Mouse (Mus musculus) kidney, embryonic 16.5 days (tissue): ENCODE data around the gene Sec61a2. TPM values are rescaled to one million over a fixed set of nuclear protein-coding genes. Genes with fewer than 3 reads are reported as not detected.

Experiments used
- ATAC-seq: fragments of 200-750 bp; cut with Nextera tagmentation; 2 replicates; pipeline ENCODE4 v1.8.0; 2017; ENCODE audit warnings: moderate TSS enrichment; ENCODE audit not compliant: low FRiP score, low TSS enrichment
- H3K27ac ChIP-seq: fragments of 300-500 bp; sonication (generic); 2 replicates; pipeline ENCODE4 v1.5.1; 2014; ENCODE audit warnings: low read length
- H3K27me3 ChIP-seq: fragments of 300-500 bp; sonication (generic); 2 replicates; pipeline ENCODE4 v1.6.1; 2014; ENCODE audit warnings: low read length, control low read depth, mixed read lengths; ENCODE audit not compliant: insufficient read depth
- H3K36me3 ChIP-seq: fragments of 300-500 bp; sonication (generic); 2 replicates; pipeline ENCODE4 v1.6.1; 2014; ENCODE audit warnings: low read length, control low read depth, mixed read lengths; ENCODE audit not compliant: insufficient read depth
- H3K4me1 ChIP-seq: fragments of 300-500 bp; sonication (generic); 2 replicates; pipeline ENCODE4 v1.6.1; 2014; ENCODE audit warnings: low read length, control low read depth, mixed read lengths; ENCODE audit not compliant: insufficient read depth
- H3K4me2 ChIP-seq: fragments of 300-500 bp; sonication (generic); replicated peaks from 2 replicates; pipeline ENCODE4 v1.6.1; 2014; ENCODE audit warnings: low read depth, low read length
- H3K4me3 ChIP-seq: fragments of 300-500 bp; sonication (generic); 2 replicates; pipeline ENCODE4 v1.5.1; 2014; ENCODE audit warnings: mild to moderate bottlenecking, low read length
- H3K9ac ChIP-seq: fragments of 300-500 bp; sonication (generic); replicated peaks from 2 replicates; pipeline ENCODE4 v1.6.1; 2014; ENCODE audit warnings: low read length
- H3K9me3 ChIP-seq: fragments of 300-500 bp; sonication (generic); 2 replicates; pipeline ENCODE4 v1.6.1; 2016; ENCODE audit warnings: low read length, control low read depth
- WGBS: fragments of 180-500 bp; shearing (Covaris S2); extraction: QIAGEN DNeasy Blood & Tissue Kit; methylation state at CpG from one replicate; pipeline ENCODE4 v1.1.7; 2014; 5-methylcytosine and 5-hydroxymethylcytosine counted together
- polyA plus RNA-seq: library from polyadenylated mRNA; unstranded; fragments of >200 nt; fragmentation: Nextera tagmentation; extraction: Ambion mirVana; gene quantifications from 2 replicates; pipeline ENCODE4 v1.2.1, GENCODE M21; 2015

The Sec61a2 gene
- polyA plus RNA-seq, 1 experiment from 2014 or later = 77.6 TPM

DNA sequence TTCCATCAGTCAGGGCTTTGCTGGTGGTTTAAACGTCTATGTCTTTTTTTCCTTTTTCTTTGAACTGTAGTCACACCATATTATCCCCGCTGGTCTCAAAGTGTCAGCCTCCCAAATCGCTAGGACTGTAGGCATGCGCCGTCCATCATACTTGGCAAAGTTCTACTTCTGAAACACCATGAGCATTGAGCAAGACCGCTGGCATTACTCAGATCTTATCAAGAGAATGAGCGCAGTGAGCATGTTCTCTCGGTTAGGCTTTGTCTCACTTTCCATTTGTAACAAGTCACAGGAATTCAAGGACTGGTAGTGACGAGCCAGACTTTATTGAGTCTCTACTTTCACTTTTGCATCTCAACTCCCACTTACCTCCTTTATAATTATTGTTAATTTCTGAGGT, 44.1 kb downstream of the Sec61a2 start:
- no peak overlapping the region for H3K4me3 ChIP-seq
- no peak overlapping the region for H3K27ac ChIP-seq
- peaks cover 9% of the 10 kb centered on the region; the same call in 1 of the 2 replicates for H3K4me1 ChIP-seq
- H3K27me3 ChIP-seq = no peaks in the 10 kb centered on the region
- WGBS = 90% methylated on average over 9 of the region's 9 CpGs
- no peaks in the 10 kb centered on the region for H3K9me3 ChIP-seq
- no peak overlapping the region for H3K9ac ChIP-seq
- H3K4me2 ChIP-seq = no peak overlapping the region
- ATAC-seq = no peak
- H3K36me3 ChIP-seq = peaks cover 9% of the 10 kb centered on the region; the same call in 1 of the 2 replicates

DNA sequence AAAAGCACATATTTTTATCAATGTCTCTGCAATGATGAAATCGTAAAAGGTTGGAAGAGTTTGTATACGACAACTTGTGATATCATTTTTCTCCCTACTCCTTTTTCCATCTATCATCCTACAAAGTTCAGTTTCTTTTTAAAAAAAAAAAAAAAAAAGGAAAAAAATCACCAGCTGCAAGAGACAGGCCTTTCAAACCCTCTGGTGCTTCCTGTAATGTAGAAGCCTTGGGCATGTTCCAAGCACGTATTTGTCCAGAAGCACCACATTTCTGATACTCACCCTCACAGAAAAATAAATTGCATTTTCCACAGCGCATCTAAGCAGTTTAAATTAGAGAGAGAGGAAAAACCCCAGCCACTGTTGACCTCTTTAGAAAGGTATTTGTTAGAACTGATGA, 49.4 kb downstream of the Sec61a2 start:
- Histone ChIP-seq H3K9ac (peak overlapping the region; percentile 91), H3K4me3 (peak overlapping the region; percentile 94), H3K4me2 (peak overlapping the region; percentile 59), H3K4me1 (peaks cover 16% of the 10 kb centered on the region; the same call in 1 of the 2 replicates), H3K36me3 (peaks cover 14% of the 10 kb centered on the region), H3K27me3 (no peaks in the 10 kb centered on the region), H3K9me3 (no peaks in the 10 kb centered on the region), H3K27ac (no peak overlapping the region)
- no peak for ATAC-seq
- 17% methylated on average over 4 of the region's 4 CpGs for WGBS

DNA sequence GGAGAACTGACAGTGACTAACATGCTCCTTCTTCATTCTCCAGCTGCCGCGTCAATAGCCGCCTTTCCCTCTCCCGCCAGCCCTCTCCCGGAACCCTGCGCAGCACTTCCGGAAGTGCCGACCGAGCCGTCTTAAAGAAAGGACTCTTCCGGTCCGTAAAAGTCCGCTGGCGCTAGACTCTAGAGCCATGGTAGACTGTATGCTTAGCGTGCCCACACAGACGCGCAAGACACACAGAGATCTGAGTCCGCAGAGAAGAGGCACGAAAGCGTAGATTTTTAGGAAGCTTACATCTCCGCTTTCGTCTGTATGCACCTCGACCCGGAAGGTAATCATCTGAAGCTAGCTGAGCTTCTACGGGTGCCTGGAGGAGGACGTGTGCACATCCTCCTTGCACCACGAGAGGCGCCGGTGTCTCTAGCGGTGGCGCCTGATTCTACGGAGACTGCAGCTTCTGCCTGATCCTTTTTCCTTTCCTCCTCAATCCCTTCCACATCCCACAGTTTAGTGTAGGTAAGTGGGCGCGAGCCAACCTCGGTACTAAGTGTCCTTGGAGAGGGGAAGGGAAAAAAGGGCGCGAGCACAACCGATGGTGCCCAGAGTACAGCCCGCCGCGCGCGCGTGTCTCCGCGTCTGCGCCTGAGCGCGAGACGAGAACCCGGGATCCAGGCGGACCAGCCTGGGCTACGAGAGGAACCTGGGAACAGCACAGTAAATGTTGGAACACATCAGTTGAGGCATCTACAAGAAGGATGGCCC, 50.2 kb downstream of the Sec61a2 start, which contains the start of the genes Nudt5 and Cdc123:
Gene Nudt5 (plus strand): TSS at position 147 of the 759 bp plus-strand sequence.
Gene Cdc123 (minus strand): TSS at position 292 of the 759 bp plus-strand sequence.
- Histone ChIP-seq H3K9me3 (no peaks in the 10 kb centered on the region), H3K9ac (peak within 1 kb of the TSS; percentile 91), H3K4me2 (peak within 1 kb of the TSS; percentile 59), H3K36me3 (peaks cover 22% of the 10 kb centered on the region), H3K4me3 (peak within 1 kb of the TSS; percentile 94), H3K4me1 (peaks cover 16% of the 10 kb centered on the region; the same call in 1 of the 2 replicates), H3K27me3 (no peaks in the 10 kb centered on the region), H3K27ac (peak within 1 kb of the TSS; percentile 92)
- under 1% methylated on average over 53 of the region's 53 CpGs for WGBS
- peak; percentile 98 for ATAC-seq

DNA sequence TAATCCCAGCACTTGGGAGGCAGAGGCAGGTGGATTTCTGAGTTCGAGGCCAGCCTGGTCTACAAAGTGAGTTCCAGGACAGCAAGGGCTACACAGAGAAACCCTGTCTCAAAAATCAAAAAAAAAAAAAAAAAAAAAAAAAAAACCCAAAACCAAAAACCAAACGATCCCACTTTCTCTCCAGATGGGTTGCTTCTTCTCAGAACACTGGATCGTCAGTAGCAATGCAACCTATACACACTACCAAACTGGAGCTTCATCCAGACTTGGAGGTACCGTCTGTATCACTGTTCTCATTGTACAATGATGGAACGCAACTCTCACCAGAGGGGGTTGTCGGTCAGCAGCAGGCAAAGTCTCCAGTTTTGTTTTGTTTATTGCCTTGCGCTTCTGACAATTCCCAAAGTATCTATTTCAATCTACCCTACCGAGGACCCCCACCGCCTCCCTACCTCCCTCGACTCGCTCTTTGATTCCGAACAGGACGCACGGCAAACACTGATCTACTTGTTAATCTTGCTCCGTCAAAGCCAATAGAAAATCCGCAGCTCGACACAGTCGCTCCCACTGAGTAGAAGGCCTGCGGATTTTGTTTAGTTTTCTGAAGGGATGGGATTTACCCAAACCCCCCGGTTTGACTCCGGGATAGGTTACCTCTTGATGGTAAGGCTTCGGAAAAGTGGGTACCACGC, 50.9 kb downstream of the Sec61a2 start:
- Histone ChIP-seq H3K9ac (peak overlapping the region; percentile 91), H3K4me3 (peak overlapping the region; percentile 94), H3K4me2 (peak overlapping the region; percentile 59), H3K27me3 (no peaks in the 10 kb centered on the region), H3K27ac (peak overlapping the region; percentile 92), H3K36me3 (peaks cover 29% of the 10 kb centered on the region), H3K9me3 (0 out of 2 replicates have a peak, but pooled peaks cover 2% of the 10 kb centered on the region), H3K4me1 (peaks cover 16% of the 10 kb centered on the region; the same call in 1 of the 2 replicates)
- WGBS = 5% methylated on average over 23 of the region's 23 CpGs
- peak; percentile 53 for ATAC-seq

DNA sequence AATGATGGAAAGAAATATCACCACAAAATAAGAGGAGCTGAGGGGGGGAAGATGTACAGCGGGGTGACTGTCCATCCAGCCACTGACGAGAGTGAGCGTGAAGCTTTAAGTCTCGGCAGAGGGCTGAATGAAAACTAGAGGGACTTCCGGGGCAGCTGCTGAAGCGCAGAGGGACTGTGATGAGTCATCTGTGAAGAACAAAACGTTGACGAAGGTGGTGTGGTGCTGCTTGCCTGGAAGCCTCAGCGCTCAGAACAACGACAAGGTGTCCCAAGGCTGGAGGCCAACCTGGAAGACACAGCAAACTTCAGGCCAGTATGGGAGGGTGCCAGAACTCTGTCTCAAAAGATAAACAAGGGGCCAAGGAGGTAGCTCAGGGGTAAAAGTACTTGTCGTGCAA, 54.4 kb downstream of the Sec61a2 start:
- Histone ChIP-seq H3K4me1 (peaks cover 4% of the 10 kb centered on the region; the same call in 1 of the 2 replicates), H3K36me3 (peaks cover 35% of the 10 kb centered on the region), H3K4me2 (no peak overlapping the region), H3K4me3 (no peak overlapping the region), H3K9ac (no peak overlapping the region), H3K9me3 (0 out of 2 replicates have a peak, but pooled peaks cover 2% of the 10 kb centered on the region), H3K27ac (no peak overlapping the region), H3K27me3 (no peaks in the 10 kb centered on the region)
- no peak for ATAC-seq
- WGBS = 96% methylated on average over 11 of the region's 11 CpGs

DNA sequence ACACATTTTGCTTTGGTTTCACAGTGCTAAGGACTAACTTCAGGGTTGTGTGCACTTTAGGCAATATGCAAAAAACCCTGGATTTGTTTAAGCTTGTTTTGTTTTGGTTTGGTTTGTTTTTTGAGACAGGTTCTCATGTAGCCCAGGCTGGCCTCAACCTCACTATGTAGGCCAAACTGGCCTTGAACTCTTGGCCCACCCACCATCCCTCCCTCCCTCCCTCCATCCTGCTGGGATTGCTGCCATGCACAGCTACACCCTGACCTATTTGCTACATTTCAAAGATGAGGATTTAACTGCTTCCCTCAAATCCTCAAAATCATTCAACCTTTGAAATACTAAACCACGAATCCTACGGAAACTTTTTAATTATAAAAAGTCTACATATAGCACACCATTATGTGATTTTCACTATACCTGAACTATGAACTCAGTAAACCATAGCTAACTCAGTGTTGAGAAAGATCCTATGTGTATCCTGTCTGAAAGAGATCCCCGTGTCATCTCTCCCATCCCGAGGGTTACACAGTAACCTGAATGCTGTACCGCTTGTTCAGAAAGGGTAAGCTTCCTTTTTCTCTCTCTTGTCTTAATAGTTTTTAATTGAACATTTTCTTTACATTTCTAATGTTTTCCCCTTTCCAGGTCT, 69.8 kb downstream of the Sec61a2 start:
- Histone ChIP-seq H3K27me3 (no peaks in the 10 kb centered on the region), H3K9ac (no peak overlapping the region), H3K4me2 (no peak overlapping the region), H3K4me1 (no peaks in the 10 kb centered on the region), H3K9me3 (no peaks in the 10 kb centered on the region), H3K4me3 (no peak overlapping the region), H3K36me3 (peaks cover 17% of the 10 kb centered on the region), H3K27ac (no peak overlapping the region)
- ATAC-seq = no peak
- WGBS = 86% methylated on average over 5 of the region's 5 CpGs

DNA sequence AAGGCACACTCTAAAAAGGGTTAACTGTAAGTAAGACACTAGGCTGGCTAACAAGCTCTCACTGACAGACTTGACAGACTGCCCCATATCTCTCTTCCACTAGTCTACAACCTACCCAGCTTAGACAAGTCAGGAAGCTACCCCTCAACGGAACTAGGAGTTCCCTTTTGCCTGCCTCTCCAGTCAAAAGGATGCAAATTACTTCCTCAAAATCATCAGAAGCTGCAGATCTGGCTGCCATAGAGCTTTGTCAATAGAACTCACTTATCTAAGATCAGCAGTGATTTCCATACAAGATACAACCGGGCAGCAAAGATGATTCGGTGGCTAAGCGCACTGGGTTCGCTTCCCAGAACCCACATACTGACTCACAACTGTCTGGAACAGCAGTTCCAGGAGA, 70.5 kb downstream of the Sec61a2 start:
- Histone ChIP-seq H3K27me3 (no peaks in the 10 kb centered on the region), H3K4me2 (no peak overlapping the region), H3K9me3 (no peaks in the 10 kb centered on the region), H3K27ac (no peak overlapping the region), H3K9ac (no peak overlapping the region), H3K4me3 (no peak overlapping the region), H3K4me1 (no peaks in the 10 kb centered on the region), H3K36me3 (peaks cover 24% of the 10 kb centered on the region)
- 86% methylated on average over 5 of the region's 5 CpGs for WGBS
- no peak for ATAC-seq

DNA sequence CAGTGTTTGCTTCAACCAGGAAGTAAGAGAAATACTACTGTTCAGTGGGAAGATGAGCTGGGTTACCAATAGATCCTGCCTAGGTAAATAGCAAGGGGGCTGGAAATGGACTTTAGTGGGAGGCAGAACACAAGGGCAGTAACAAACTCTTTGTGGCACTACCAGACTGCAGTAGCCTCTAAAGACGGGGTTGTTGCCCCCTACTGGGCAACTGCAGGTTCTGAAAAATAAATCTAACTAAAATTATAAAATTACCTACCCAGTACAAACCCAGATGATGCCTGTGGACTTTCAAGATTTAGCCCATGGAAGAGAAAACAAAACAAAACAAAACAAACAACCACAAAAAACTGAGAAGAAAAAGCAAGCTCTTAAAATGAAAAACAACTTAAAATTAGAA, 71.0 kb downstream of the Sec61a2 start:
- Histone ChIP-seq H3K27ac (no peak overlapping the region), H3K4me1 (no peaks in the 10 kb centered on the region), H3K9ac (no peak overlapping the region), H3K4me2 (no peak overlapping the region), H3K4me3 (no peak overlapping the region), H3K27me3 (no peaks in the 10 kb centered on the region), H3K36me3 (peaks cover 28% of the 10 kb centered on the region), H3K9me3 (no peaks in the 10 kb centered on the region)
- ATAC-seq = no peak
- 22% methylated on average over 1 of the region's 1 CpGs for WGBS

DNA sequence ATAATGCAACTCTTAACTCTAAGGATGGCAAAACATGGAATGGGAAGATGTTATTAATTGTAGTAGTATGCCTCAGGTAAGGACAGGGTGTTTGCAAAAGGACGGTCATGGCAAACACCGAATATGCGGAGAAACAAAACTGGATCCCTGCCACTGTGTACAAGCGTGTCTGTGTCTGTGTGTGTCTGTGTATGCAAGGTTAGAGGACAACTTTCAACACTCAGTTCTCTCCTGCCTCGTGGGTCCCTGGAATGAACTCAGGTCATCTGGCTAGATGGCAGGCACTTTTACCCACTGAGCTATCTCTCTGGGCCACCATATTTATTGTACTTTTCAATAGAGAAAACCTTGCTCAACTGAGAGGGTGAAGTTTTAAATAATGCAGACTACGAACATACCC, 72.8 kb downstream of the Sec61a2 start:
- peaks cover 44% of the 10 kb centered on the region for H3K36me3 ChIP-seq
- H3K27me3 ChIP-seq = no peaks in the 10 kb centered on the region
- ATAC-seq = no peak
- no peak overlapping the region for H3K4me2 ChIP-seq
- no peaks in the 10 kb centered on the region for H3K9me3 ChIP-seq
- H3K4me1 ChIP-seq = no peaks in the 10 kb centered on the region
- no peak overlapping the region for H3K4me3 ChIP-seq
- WGBS = 94% methylated on average over 6 of the region's 6 CpGs
- no peak overlapping the region for H3K27ac ChIP-seq
- H3K9ac ChIP-seq = no peak overlapping the region
